Mouse (Mus musculus): ENCODE results near the gene Fbxo42.

The Fbxo42 gene

DNA sequence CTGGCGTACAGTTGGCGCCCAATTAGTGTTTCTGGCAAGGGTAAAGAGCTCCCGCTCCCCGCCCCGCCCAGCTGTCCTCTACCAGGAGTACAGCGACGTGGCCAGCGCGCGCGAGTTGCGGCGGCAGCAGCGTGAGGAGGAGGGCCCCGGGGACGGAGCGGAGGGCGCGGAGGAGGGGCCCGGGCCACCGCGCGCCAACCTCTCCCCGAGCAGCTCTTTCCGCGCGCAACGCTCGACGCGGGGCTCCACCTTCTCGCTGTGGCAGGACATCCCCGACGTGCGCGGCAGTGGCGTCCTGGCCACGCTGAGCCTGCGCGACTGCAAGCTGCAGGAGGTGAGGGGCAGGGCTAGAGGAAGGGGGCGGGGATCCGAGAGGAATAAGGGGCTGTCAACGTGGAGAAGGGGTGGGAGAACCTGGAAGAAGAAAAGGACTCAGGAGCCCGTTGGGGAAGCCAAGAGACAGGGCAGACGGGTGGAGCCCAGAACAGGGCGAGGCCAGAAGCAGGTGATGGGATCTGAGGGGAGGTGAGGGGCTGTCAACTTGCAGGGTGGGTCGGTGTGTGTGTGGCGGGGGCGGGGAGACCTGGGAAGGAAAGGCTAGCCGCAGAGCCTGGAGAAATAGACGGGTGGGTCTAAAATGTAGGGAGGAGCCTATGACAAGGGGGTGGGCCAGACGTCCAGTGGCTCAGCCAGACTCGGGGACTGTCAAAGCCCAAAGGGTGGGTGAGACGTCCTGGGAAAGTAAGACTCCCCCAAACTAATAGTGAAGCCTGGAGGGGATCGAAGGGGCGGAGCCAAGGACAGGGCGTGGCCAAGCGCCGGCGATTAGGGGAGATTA is 100.3 kb downstream of the Fbxo42 start:
- DNase-seq (ENCODE audit: low read depth in 2 of 2, low spot score in 2 of 2), result no peak

DNA sequence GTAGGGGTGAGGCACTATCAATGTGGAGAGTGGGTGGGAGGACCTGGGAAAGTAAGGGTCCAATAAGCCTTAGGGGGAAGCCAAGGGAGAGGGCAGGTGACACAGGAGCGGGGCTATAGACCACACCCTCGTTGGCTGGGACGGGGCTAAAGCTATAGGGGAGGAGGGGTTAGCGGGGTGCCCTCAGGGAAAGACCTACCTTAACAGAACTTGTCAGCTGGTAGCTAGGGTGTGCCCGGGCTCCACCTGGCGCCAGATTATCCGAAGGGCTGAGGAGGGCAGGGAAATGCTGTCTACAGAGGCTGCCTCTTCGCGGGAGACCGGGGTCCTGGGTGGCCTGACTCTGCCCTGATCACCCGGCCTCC is 100.9 kb downstream of the Fbxo42 start:
- no peak for DNase-seq (ENCODE audit: low read depth in 2 of 2, low spot score in 2 of 2)

DNA sequence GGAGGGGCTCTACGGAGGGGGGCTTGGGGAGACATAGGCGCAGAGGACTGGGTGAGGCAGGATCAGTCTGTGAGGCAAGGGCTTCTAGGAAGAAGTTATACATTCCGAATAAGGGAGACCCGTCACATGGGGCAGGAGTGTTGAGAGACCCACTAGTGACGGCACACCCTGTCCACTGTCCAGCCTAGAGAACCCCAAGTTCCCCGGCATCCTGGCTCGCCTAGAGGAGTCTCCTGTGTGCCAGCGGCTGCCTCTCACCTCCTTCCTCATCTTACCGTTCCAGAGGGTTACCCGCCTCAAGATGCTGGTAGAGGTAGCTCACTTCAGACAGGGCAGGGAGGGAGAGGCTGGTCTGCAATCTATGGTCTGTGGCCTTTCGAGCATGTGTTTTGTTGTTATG is 101.7 kb downstream of the Fbxo42 start:
- DNase-seq (ENCODE audit: low read depth in 2 of 2, low spot score in 2 of 2), result no peak

DNA sequence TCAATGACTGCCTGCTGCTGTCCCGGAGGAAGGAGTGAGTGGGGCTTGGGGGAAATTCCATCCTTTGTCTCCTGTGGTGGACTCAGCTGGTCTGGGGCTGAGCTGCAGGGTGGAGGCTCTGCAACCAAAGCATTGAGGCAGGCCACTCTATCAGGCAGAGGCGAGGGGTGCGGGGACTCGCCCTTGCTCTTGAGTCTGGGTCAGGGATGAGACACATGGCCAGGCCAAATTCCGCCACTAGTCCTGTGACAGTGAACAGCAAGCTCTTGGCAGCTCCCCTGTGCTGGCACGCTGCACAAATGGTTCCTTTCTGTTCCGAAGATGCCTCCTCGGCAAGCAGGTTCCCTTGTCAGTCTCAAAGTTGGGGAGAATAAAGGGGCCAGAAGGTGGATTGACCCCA is 103.4 kb downstream of the Fbxo42 start:
- no peak for DNase-seq (ENCODE audit: low read depth in 2 of 2, low spot score in 2 of 2)

DNA sequence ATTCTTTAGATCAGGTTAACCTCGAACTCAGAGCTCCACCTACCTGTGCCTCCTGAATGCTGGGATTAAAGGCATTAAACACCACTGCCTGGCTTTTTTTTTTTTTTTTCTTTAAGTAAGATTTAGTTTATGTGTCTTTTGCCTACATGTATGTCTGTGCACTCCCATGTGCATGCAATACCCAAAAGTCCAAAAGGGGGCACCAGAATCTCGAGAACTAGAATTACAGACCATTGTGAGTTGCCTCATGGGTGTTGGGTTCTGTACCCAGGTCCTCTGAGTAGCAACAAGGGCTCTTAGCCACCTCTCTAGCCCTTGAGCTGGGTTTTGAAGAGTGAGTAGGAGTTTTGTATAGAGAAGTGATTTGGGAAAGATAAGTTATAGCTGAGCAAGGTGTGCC is 104.9 kb downstream of the Fbxo42 start:
- DNase-seq (ENCODE audit: low read depth in 2 of 2, low spot score in 2 of 2), result no peak
